Mouse (Mus musculus) brown adipose tissue, adult 24 weeks (tissue): Measurements from ENCODE around the gene Prss21. TPM values are rescaled to one million over a fixed set of nuclear protein-coding genes. Genes with fewer than 3 reads are reported as not detected.

Experiments
- polyA plus RNA-seq: library from polyadenylated mRNA; stranded (reverse); fragments of >200 nt; gene quantifications from 2 replicates; pipeline ENCODE4 v1.2.4, GENCODE M21; 2012; ENCODE audit not compliant: missing spikeins, insufficient read depth, insufficient read length

Gene Prss21
- polyA plus RNA-seq, 1 experiment = not detected

Other genes with a start within 250 kb of the Prss21 start
- gene Mmp25, start 222.8 kb upstream of the Prss21 start, polyA plus RNA-seq = not detected in 2 replicates
- gene Bicdl2, start 207.6 kb upstream of the Prss21 start, polyA plus RNA-seq = not detected in 2 replicates
- gene Hcfc1r1, start 194.5 kb upstream of the Prss21 start, polyA plus RNA-seq = 284 and 292 TPM in 2 replicates
- 13.0 and 16.3 TPM in 2 replicates for gene Thoc6, start 194.2 kb upstream of the Prss21 start, polyA plus RNA-seq
- 20.5 and 40.5 TPM in 2 replicates for gene Tnfrsf12a, start 190.6 kb upstream of the Prss21 start, polyA plus RNA-seq
- gene Cldn6, start 188.8 kb upstream of the Prss21 start, polyA plus RNA-seq = not detected in 2 replicates
- gene Cldn9, start 184.0 kb upstream of the Prss21 start, polyA plus RNA-seq = not detected in 2 replicates
- not detected in 2 replicates for gene 1520401A03Rik, start 145.3 kb upstream of the Prss21 start, polyA plus RNA-seq
- 1.8 TPM in 1 of 2 replicates, not detected in the other for gene Pkmyt1, start 141.7 kb upstream of the Prss21 start, polyA plus RNA-seq
- gene Paqr4, start 127.2 kb upstream of the Prss21 start, polyA plus RNA-seq = 4.0 and 5.1 TPM in 2 replicates
- gene Kremen2, start 122.2 kb upstream of the Prss21 start, polyA plus RNA-seq = not detected in 2 replicates
- 25.8 and 26.8 TPM in 2 replicates for gene Flywch1, start 96.5 kb upstream of the Prss21 start, polyA plus RNA-seq
- gene Flywch2, start 82.0 kb upstream of the Prss21 start, polyA plus RNA-seq = 2.8 and 8.2 TPM in 2 replicates
- gene Srrm2, start 77.5 kb upstream of the Prss21 start, polyA plus RNA-seq = 86.7 and 109 TPM in 2 replicates
- 378 and 510 TPM in 2 replicates for gene Elob, start 38.9 kb upstream of the Prss21 start, polyA plus RNA-seq
- gene Prss33, start 32.0 kb upstream of the Prss21 start, polyA plus RNA-seq = not detected in 2 replicates
- gene Prss32, start 24.2 kb upstream of the Prss21 start, polyA plus RNA-seq = not detected in 2 replicates
- gene Prss41, start 23.9 kb upstream of the Prss21 start, polyA plus RNA-seq = not detected in 2 replicates
- gene Dcpp1, start 12.8 kb downstream of the Prss21 start, polyA plus RNA-seq = not detected in 2 replicates
- not detected in 2 replicates for gene Dcpp2, start 12.8 kb downstream of the Prss21 start, polyA plus RNA-seq
- not detected in 2 replicates for gene Dcpp3, start 49.4 kb downstream of the Prss21 start, polyA plus RNA-seq
- not detected in 2 replicates for gene Sbp, start 73.6 kb downstream of the Prss21 start, polyA plus RNA-seq
- not detected in 2 replicates for gene Sbpl, start 87.2 kb downstream of the Prss21 start, polyA plus RNA-seq
- gene Prss30, start 112.5 kb downstream of the Prss21 start, polyA plus RNA-seq = not detected in 2 replicates
- gene Prss22, start 130.0 kb downstream of the Prss21 start, polyA plus RNA-seq = not detected in 2 replicates
- 1.7 and 3.0 TPM in 2 replicates for gene Prss27, start 170.1 kb downstream of the Prss21 start, polyA plus RNA-seq
- gene Kctd5, start 205.4 kb downstream of the Prss21 start, polyA plus RNA-seq = 7.9 and 8.3 TPM in 2 replicates